Mouse (Mus musculus) liver, embryonic 14.5 days (tissue): Measurements from ENCODE around the gene Stx8.

ENCODE experiments used
- CTCF ChIP-seq: IDR thresholded peaks from 2 replicates; pipeline ENCODE4 v1.5.1; 2016; ENCODE audit warnings: antibody characterized with exemption, low read depth, control low read depth
- EP300 ChIP-seq: IDR thresholded peaks from 2 replicates; pipeline ENCODE4 v1.6.1; 2016; ENCODE audit warnings: antibody characterized with exemption, low read depth

DNA sequence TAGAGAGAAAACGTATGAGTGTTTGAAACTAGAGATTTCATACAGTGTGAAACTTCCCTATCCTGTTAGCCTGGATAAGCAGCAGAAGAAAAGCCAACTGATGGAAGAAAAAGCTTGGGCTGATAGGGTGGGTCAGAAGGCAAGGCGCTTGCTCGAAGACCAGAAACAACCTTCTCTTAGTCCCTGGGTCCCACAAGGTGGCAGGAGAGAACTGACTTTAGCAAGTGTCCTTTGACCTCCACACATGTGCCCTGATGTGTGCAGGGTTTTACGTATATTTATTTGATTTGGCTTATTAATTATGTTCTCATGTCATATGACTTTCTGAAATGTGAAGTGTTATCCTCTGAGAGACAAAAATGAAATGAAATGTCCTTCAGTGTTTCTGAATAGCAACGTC lies 60.6 kb downstream of the Stx8 start:
- no peak for TF ChIP-seq CTCF
- TF ChIP-seq EP300 = no peak
